Mouse (Mus musculus) MEL (cell line): ENCODE measurements at regions not wholly inside any gene's neighbourhood (a gene's known extent, or its start where the extent isn't known, plus 50 kb on each side); places are given as distances from the start of the nearest gene placed in this dataset.

Experiments
- DNase-seq: peaks from one replicate; pipeline ENCODE4 v3.0.0; 2011; ENCODE audit warnings: low read depth, low spot score
- H3K27ac ChIP-seq: 2 replicates; pipeline ENCODE4 v1.5.1; 2012; ENCODE audit warnings: low read depth, mild to moderate bottlenecking, control low read depth, low read length, moderate library complexity; ENCODE audit not compliant: control insufficient read depth
- H3K27me3 ChIP-seq, 2 experiments: fragments of 150-350 bp in 1 of 2; sonication (generic) in 1 of 2; 2 replicates each; pipeline ENCODE4 v1.6.1; 2012; ENCODE audit warnings: low read length in 2 of 2, mild to moderate bottlenecking in 2 of 2, improper control_type of control experiment in 1 of 2, moderate library complexity in 1 of 2; ENCODE audit not compliant: insufficient read depth in 2 of 2, control insufficient read depth in 1 of 2
- H3K36me3 ChIP-seq, 2 experiments: 2 replicates each; pipeline ENCODE4 v1.6.1; 2012 to 2014; ENCODE audit warnings: low read length in 2 of 2, improper control_type of control experiment in 1 of 2, inconsistent platforms in 1 of 2, mild to moderate bottlenecking in 1 of 2; ENCODE audit not compliant: insufficient read depth in 2 of 2, control insufficient read depth in 1 of 2
- H3K4me1 ChIP-seq, 2 experiments: fragments of 150-350 bp in 1 of 2; sonication (generic) in 1 of 2; 2 replicates each; pipeline ENCODE4 v1.6.1; 2012; ENCODE audit warnings: low read length in 2 of 2, improper control_type of control experiment in 1 of 2, mild to moderate bottlenecking in 1 of 2; ENCODE audit not compliant: insufficient read depth in 2 of 2, control insufficient read depth in 1 of 2
- H3K4me3 ChIP-seq, 2 experiments: fragments of 150-350 bp in 1 of 2; sonication (generic) in 1 of 2; 2 replicates each; pipeline ENCODE4 v1.5.1; 2012; ENCODE audit warnings: low read depth in 2 of 2, low read length in 2 of 2, mild to moderate bottlenecking in 2 of 2, moderate library complexity in 2 of 2, control low read depth in 1 of 2, improper control_type of control experiment in 1 of 2; ENCODE audit not compliant: control insufficient read depth in 1 of 2, insufficient read depth in 1 of 2
- H3K79me2 ChIP-seq: 2 replicates; pipeline ENCODE4 v1.6.1; 2012; ENCODE audit warnings: mild to moderate bottlenecking, low read length, moderate library complexity; ENCODE audit not compliant: control insufficient read depth, poor library complexity, insufficient read depth
- H3K9ac ChIP-seq: 2 replicates; pipeline ENCODE4 v1.6.1; 2012; ENCODE audit warnings: low read depth, mild to moderate bottlenecking, control low read depth, low read length, moderate library complexity; ENCODE audit not compliant: control insufficient read depth, poor library complexity, severe bottlenecking
- H3K9me3 ChIP-seq: fragments of 150-350 bp; sonication (generic); replicated peaks from 2 replicates; pipeline ENCODE4 v1.6.1; 2012; ENCODE audit warnings: mild to moderate bottlenecking, low read length, improper control_type of control experiment, moderate library complexity; ENCODE audit not compliant: insufficient read depth
- BHLHE40 ChIP-seq: IDR thresholded peaks from 2 replicates; pipeline ENCODE4 v1.6.1; 2012; ENCODE audit warnings: low read depth, mild to moderate bottlenecking, inconsistent platforms, low read length, improper control_type of control experiment, borderline replicate concordance
- CHD2 ChIP-seq: IDR thresholded peaks from 2 replicates; pipeline ENCODE4 v1.6.1; 2011; ENCODE audit warnings: low read length, improper control_type of control experiment
- ELF1 ChIP-seq: IDR thresholded peaks from 2 replicates; pipeline ENCODE4 v1.6.1; 2014; ENCODE audit warnings: low read depth, mild to moderate bottlenecking, inconsistent platforms, low read length, improper control_type of control experiment, moderate library complexity
- ETS1 ChIP-seq: IDR thresholded peaks from 2 replicates; pipeline ENCODE4 v1.6.1; 2012; ENCODE audit warnings: low read depth, mild to moderate bottlenecking, inconsistent platforms, low read length, improper control_type of control experiment, moderate library complexity
- GABPA ChIP-seq: IDR thresholded peaks from 2 replicates; pipeline ENCODE4 v1.6.1; 2012; ENCODE audit warnings: low read depth, mild to moderate bottlenecking, inconsistent platforms, low read length, improper control_type of control experiment, moderate library complexity
- HCFC1 ChIP-seq: IDR thresholded peaks from 2 replicates; pipeline ENCODE4 v1.6.1; 2012; ENCODE audit warnings: low read depth, mild to moderate bottlenecking, inconsistent platforms, low read length, improper control_type of control experiment, moderate library complexity
- JUND ChIP-seq: IDR thresholded peaks from 2 replicates; pipeline ENCODE4 v1.6.1; 2011; ENCODE audit warnings: low read depth, mild to moderate bottlenecking, improper control_type of control experiment, low read length
- MAX ChIP-seq: IDR thresholded peaks from 2 replicates; pipeline ENCODE4 v1.6.1; 2011; ENCODE audit warnings: low read length, improper control_type of control experiment
- MYC ChIP-seq: IDR thresholded peaks from 2 replicates; pipeline ENCODE4 v1.6.1; 2011; ENCODE audit warnings: low read depth, mild to moderate bottlenecking, low read length, improper control_type of control experiment, moderate library complexity
- POLR2AphosphoS2 ChIP-seq: IDR thresholded peaks from 2 replicates; pipeline ENCODE4 v1.6.1; 2011; ENCODE audit warnings: low read length, improper control_type of control experiment
- POLR2AphosphoS5 ChIP-seq: IDR thresholded peaks from 2 replicates; pipeline ENCODE4 v1.6.1; 2012; ENCODE audit warnings: low read depth, borderline replicate concordance, mild to moderate bottlenecking, inconsistent platforms, low read length, moderate library complexity, mixed read lengths
- RAD21 ChIP-seq: IDR thresholded peaks from 2 replicates; pipeline ENCODE4 v1.6.1; 2011; ENCODE audit warnings: mild to moderate bottlenecking, low read depth, low read length, improper control_type of control experiment
- TAL1 ChIP-seq: IDR thresholded peaks from 2 replicates; pipeline ENCODE4 v1.6.1; 2012; ENCODE audit warnings: mild to moderate bottlenecking, inconsistent platforms, low read length, moderate library complexity, mixed read lengths
- TCF12 ChIP-seq: IDR thresholded peaks from 2 replicates; pipeline ENCODE4 v1.6.1; 2014; ENCODE audit warnings: low read depth, mild to moderate bottlenecking, inconsistent platforms, low read length, improper control_type of control experiment, moderate library complexity
- UBTF ChIP-seq: IDR thresholded peaks from 2 replicates; pipeline ENCODE4 v1.6.1; 2012; ENCODE audit warnings: low read depth, mild to moderate bottlenecking, inconsistent platforms, low read length, improper control_type of control experiment, moderate library complexity, borderline replicate concordance; ENCODE audit not compliant: insufficient read depth
- USF1 ChIP-seq: IDR thresholded peaks from 2 replicates; pipeline ENCODE4 v1.6.1; 2014; ENCODE audit warnings: low read depth, mild to moderate bottlenecking, inconsistent platforms, low read length, improper control_type of control experiment, moderate library complexity
- USF2 ChIP-seq, 2 experiments: IDR thresholded peaks; 2 replicates each; pipeline ENCODE4 v1.6.1; 2011 to 2012; ENCODE audit warnings: improper control_type of control experiment in 2 of 2, low read length in 2 of 2, borderline replicate concordance in 1 of 2, inconsistent platforms in 1 of 2, low read depth in 1 of 2, mild to moderate bottlenecking in 1 of 2; ENCODE audit not compliant: insufficient read depth in 1 of 2
- ZC3H11A ChIP-seq: IDR thresholded peaks from 2 replicates; pipeline ENCODE4 v1.6.1; 2012; ENCODE audit warnings: low read depth, mild to moderate bottlenecking, inconsistent platforms, low read length, improper control_type of control experiment
- ZNF384 ChIP-seq: IDR thresholded peaks from 2 replicates; pipeline ENCODE4 v1.6.1; 2012; ENCODE audit warnings: low read depth, mild to moderate bottlenecking, inconsistent platforms, low read length, improper control_type of control experiment

DNA sequence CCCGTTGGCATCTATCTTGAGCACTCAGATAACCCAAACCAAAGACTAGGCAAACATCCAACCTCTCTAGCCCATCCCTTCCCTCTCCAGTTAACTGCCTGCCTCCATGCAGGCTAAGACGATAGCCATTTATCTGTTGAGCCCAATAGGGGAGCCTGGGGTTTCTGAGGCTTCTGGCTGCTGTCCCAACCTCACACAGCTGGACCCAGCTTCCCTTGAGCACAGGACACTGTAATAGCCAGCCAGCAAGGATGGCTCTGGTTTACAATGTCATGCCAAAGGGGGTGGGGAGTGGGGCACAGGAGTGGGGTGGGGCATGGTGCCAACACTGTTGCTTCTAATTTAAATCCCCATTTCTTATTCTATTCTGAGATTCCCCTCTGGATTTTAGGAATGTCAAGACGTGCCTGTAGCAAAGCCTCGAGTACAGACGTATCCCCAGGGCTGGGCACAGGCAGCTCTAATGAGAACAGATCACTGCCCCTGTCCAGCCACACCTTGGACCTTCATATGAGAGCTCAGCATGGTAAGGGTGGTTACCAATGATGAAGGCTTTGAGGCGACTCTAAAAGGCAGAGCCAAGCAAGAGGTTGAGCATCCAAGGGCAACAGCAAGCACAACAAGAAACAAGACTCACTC lies 152.0 kb downstream of the Auh start:
- no peak for DNase-seq
- H3K27me3 ChIP-seq, result no peaks in the 10 kb centered on the region; a peak in 1 of 4 replicates
- no peaks in the 10 kb centered on the region for H3K36me3 ChIP-seq
- no peaks in the 10 kb centered on the region for H3K9me3 ChIP-seq
- no peaks in the 10 kb centered on the region for H3K79me2 ChIP-seq
- no peak overlapping the region for H3K27ac ChIP-seq
- H3K4me1 ChIP-seq, result no peaks in the 10 kb centered on the region
- TF ChIP-seq TAL1 (no peak), GABPA (no peak)
- TF ChIP-seq, all 39 proteins: peak for 0
- H3K4me3 ChIP-seq, result no peak overlapping the region
- no peak overlapping the region for H3K9ac ChIP-seq

DNA sequence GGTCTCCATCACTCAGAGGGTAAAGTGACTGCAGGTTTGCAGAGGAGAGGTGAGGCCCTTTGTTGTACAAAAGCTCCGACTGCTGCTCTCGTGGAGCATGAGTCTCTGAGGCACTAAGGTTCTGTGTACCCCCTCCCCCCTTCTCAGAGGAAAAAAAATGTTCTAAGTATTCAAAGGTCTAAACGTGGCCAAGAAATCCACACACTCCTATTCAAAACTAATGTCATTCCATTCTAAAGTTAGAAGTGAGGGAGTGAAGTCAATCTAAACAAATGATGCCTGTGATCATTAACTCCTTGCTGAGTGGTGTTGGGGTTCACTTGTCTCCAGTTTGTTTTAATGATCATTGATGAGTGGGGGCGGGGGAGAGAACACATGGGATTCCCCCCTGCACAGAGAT lies 150.6 kb downstream of the Auh start:
- H3K27ac ChIP-seq, result no peak overlapping the region
- H3K4me3 ChIP-seq, result no peak overlapping the region
- H3K9ac ChIP-seq, result no peak overlapping the region
- H3K9me3 ChIP-seq, result no peaks in the 10 kb centered on the region
- no peaks in the 10 kb centered on the region for H3K79me2 ChIP-seq
- no peaks in the 10 kb centered on the region for H3K36me3 ChIP-seq
- H3K27me3 ChIP-seq, result no peaks in the 10 kb centered on the region; a peak in 1 of 4 replicates
- no peak for DNase-seq
- no peaks in the 10 kb centered on the region for H3K4me1 ChIP-seq
- TF ChIP-seq TCF12 (no peak), MAX (no peak), ELF1 (no peak), USF2 (IDR thresholded peaks at IDR 0.05; ENCODE audit: borderline replicate concordance in 1 of 2, insufficient read depth in 1 of 2, low read depth in 1 of 2, low read length in 2 of 2) (no peak), ZC3H11A (no peak), CHD2 (no peak), USF1 (no peak), JUND (no peak), MYC (no peak), ZNF384 (no peak), POLR2AphosphoS2 (no peak), ETS1 (no peak), HCFC1 (no peak), POLR2AphosphoS5 (no peak), BHLHE40 (no peak), RAD21 (no peak), GABPA (no peak), UBTF (no peak)
